Mouse (Mus musculus) megakaryocyte progenitor cell, adult 5-6 weeks (primary cell): ENCODE data around the gene Fev. TPM values are rescaled to one million over a fixed set of nuclear protein-coding genes. Genes with fewer than 3 reads are reported as not detected.

Experiments used
- ATAC-seq: replicated peaks from 2 replicates; pipeline ENCODE4 v1.8.0; 2016; ENCODE audit warnings: mild to moderate bottlenecking, moderate TSS enrichment, inconsistent platforms; ENCODE audit not compliant: poor library complexity
- total RNA-seq, 2 experiments: library from RNA; stranded (forward) in 1 of 2; stranded (reverse) in 1 of 2; fragments of 157-497, 149-512 nt in 1 of 2; fragments of 200-1000 nt in 1 of 2; gene quantifications; 2 replicates each; pipeline versions ENCODE4 v1.2.3 to v1.2.4; 2015 to 2017

Fev gene
- total RNA-seq, 2 experiments from 2014 or later, result not detected

- ATAC-seq, result no peak
Observed at GRCm38 (mm10) chr1:74882055-74882734, 3.0 kb downstream of the Fev start.

GRCm38 (mm10) chr1:74880785-74881360 is 4.3 kb downstream of the Fev start:
- ATAC-seq, result peak; percentile 83

DNA sequence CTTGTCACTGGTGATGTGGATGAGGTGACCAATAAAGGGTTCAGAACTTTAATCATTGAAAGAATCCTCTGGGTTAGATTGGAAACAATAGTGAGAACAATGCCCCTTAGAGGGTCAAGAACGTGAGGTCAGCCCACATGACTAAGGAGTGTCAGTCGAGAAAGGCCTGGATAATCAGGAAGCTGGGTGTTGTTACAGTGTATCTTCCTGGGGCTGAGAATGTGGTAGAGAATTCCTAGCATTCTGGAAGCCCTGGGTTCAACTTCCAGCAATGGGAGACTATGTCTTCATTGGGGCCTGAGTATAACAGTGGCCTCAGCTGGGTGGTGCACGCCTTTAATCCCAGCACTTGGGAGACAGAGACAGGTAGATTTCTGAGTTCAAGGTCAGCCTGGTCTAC is 8.0 kb downstream of the Fev start:
- no peak for ATAC-seq

DNA sequence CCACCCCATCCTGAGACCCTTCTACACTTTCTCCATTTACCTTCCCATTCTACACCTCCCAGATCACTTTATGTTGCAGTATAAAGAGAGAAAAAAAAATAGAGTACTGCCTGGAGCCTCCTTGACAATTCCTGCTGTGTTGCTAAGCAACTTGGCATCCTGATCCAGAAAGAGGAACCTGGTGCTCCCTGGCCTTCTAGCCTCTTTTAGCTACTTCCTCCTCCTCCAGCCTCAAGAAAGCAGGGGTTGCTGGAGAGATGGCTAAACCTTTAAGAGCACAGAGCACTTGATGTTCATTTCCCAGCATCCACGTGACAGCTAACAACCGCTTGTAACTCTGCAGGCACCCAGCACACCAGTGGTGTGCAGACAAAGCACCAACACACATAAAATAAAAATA is 13.0 kb downstream of the Fev start:
- 0 out of 2 replicates have a peak, but pooled peaks have one; percentile 37 for ATAC-seq

DNA sequence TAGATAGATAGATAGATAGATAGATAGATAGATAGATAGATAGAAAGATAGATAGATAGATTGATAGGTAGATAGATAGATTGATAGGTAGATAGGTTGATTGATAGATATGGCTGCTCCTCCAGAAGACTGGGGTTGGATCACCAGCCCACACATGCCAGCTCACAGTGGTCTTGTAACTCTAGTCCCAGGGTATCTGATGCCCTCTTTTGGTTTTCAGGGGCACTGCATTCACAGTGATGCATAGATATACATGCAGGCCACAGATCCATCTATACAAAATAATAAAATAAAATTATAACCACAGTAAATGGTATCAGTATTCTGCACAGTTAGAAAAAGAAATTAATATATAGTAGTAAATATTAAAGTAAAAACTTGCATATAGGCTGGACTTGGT is 23.4 kb downstream of the Fev start:
- ATAC-seq, result no peak

- ATAC-seq, result no peak
Observed at GRCm38 (mm10) chr1:74859223-74859984, 25.8 kb downstream of the Fev start.

DNA sequence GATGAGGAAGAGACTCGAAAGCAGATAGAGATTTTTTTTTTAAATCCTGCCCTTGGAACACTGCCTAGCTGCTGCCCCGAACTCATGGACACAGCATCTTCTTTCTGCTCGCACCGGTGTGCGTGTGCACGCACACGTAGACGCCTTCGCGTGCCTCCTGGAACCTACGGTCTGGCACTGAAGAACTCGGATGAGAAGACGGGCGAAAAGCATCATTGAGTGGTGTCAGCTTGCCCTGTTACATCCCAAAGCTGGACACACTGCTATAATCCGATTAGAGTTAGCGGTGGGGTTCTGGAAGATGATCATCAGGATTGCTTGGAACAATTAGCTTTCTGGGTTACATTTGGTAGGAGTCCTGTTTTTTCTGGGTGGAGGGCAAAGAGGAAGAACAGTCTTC is 26.4 kb downstream of the Fev start:
- ATAC-seq, result no peak

DNA sequence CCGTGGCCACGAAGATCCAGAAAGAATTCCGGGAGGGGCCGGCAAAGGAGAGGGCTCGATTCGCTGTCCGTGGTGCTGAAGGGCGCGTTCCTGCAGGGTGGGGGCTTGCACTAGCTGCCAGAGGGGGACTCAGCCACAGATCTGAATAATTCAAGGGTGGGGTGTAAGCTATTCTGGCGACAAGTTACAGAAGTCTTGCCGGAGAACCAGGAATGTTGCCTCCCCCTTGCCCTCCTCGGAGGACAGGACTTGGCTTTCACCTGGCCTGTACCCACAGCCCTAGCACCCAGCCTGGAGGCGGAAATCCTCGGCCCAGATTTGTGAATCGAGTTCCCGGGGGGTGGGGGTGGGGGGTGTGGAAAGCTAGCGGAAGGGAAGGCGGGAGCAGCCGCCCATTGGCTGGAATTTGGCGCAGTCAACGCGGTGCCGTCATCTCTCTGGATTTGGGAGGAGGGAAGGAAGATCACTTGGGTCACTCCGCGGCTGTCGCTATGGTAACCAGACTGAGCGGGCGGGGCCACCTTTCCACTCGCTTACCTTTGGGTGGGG is 27.0 kb downstream of the Fev start:
- peak; percentile 57 for ATAC-seq

- no peak for ATAC-seq
Observed at GRCm38 (mm10) chr1:74857677-74858076, 27.5 kb downstream of the Fev start.

- no peak for ATAC-seq
Observed at GRCm38 (mm10) chr1:74857201-74857600, 28.0 kb downstream of the Fev start.

- ATAC-seq, result no peak
Observed at GRCm38 (mm10) chr1:74856791-74857190, 28.4 kb downstream of the Fev start.

- ATAC-seq, result no peak
Observed at GRCm38 (mm10) chr1:74856439-74856720, 28.8 kb downstream of the Fev start.

DNA sequence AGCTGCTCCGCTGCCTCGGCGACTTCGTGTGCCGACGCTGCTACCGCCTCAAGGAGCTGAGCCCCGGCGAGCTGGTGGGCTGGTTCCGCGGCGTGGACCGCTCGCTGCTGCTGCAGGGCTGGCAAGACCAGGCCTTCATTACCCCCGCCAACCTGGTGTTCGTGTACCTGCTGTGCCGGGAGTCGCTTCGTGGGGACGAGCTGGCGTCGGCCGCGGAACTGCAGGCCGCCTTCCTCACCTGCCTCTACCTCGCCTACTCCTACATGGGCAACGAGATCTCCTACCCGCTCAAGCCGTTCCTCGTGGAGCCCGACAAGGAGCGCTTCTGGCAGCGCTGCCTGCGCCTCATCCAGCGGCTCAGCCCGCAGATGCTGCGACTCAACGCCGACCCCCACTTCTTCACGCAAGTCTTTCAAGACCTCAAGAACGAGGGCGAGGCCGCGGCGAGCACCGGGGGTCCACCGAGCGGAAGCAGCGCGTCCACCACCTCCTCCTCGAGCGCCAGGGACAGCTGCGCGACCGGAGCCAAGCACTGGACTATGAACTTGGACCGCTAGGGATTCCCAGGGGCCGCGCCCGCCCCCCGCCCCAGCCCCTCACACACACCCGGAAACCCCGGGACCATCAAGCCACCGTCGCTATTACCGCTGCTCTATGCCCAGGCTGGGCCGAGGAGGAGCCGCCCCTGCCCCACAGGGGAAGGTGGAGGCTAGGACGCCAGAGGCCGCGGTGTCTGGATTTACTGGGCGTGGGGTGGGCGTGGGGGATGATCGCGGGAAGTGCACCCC is 29.4 kb downstream of the Fev start:
- no peak for ATAC-seq

- no peak for ATAC-seq
Observed at GRCm38 (mm10) chr1:74855156-74855555, 30.1 kb downstream of the Fev start.

DNA sequence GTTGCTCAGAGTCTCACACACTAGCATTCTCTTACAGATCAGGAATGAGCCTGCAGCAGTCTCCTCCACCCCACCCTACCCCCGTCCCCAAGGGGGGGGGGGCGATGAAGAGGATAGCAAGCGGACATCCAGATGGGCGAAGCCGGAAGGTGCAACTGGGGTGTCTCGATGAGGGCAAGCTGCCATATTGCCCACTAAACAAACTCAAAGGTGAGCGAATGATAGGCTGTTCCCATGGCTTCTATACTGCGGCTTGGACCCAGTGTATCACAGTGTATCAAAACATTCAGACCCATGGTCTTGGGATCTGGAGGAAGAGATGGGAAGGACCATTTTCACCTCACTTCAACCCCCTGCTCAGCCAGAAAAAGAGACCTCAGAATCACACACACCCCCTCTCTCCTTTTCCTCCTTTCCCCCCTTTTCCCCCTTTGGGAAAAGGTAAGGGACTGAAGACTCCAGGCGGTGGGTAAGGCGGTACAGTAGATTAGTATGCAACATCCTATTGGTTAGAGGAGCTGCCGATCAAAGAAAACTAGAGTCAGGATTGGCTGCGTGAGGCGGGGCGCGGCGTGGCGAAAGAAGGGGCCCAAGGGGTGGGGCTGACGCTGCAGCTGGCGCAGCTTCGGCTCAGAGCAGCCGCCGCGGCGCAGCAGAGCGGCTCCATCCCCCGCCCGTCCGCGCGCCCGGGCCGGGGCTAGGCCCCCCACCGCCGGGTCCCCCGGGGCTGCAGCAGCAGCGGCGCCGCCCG is 30.7 kb downstream of the Fev start, which contains the start of gene Cdk5r2:
Cdk5r2 (plus strand) TSS at position 629 of the 751 bp plus-strand sequence.
- peak; percentile 85 for ATAC-seq

DNA sequence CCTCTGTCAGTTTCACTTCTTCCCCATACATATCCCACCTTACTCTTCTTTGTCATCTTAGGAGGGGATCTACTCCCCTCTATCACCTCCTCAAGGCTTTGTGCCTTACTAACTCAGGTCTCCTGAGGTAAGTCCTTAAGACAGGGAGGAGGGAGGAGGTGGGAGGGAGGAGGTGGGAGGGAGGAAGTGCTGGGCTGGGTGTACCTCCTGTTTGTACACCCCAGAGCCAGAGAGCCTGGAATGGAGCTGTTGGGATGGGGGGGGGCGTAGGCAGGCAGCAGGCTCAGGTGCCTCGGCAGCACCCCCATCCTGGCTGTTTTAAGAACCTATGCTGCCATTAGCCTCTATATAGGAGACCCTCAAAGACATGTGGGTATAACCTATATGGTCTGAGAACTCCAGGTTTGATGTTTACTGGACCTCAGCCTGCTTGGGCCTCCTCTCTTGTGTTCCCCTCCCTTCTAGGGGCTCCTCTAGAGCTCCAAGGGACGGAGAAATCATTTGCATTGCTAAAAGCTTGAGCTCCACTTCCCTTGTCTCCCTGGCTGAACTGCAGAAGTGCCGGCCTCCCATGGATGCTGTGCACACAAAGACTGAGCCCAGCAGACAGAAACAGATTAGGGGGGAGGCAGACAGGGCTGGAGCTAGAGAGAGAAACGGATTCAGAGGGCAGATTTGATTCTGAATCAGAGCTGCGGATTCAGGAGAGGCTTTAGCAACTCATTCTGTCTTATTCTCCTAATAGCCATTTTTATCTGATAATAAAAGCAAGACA is 34.0 kb downstream of the Fev start:
- ATAC-seq, result no peak

DNA sequence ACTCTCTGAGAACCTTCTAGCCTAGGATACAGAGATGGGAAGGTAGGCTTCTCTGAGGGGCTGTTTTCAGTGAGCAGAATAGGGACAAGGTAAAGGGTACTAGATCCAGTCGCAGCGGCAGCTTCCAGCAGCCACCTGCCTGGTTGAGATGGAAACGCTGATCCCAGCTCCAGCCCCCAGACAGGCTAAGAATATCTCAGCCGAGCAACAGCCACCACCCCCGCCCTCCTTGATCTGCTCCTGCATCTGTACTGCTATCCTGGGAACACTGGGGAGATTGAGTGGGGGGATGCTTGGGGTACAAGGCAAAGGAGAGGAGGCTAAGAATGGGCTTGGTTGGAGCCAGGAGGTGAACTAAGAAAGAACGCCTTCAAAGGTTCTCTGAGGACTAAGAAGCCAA is 35.0 kb downstream of the Fev start:
- no peak for ATAC-seq

DNA sequence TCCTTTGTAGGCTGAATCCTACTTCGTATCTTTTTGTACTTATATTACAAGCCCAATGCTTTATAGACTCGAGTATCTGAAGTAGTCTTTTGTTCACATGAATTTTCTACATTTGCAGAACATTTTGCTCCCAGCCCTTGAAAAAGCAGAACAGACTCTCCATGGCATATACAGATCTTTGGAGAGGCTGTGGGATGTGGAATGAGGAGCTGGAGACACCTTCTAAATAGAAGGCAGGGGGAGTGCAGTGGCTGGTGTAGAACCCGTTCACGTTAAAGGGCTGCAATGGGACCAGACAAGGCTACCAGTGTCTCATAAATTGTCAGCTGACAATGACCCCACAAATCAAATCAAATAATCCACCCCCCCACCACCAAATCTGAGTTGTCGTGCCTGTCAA is 36.3 kb downstream of the Fev start:
- ATAC-seq, result no peak

- ATAC-seq, result no peak
Observed at GRCm38 (mm10) chr1:74846341-74846740, 38.9 kb downstream of the Fev start.

DNA sequence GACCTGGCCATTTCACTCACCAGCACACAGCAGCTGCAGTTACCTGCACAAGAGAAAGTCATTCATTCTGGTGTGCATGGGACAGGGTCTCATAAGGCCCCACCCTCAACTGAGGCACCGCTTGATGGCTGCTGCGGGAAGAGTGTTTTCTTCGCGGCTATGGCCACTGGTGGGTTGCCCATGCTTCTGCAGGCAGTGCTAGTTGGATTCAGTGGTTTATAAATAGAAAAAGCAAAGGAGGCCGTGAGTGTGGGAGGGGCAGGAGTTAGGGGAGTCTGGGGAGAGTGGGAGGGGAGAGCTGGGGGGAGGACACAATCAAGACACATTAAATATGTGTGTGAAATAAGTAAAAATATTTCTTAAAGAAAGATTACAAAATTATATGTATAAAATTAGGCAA is 42.1 kb downstream of the Fev start:
- no peak for ATAC-seq
